12 mouse cellular contexts compared by ENCODE assay signal in the genomic region with DNA sequence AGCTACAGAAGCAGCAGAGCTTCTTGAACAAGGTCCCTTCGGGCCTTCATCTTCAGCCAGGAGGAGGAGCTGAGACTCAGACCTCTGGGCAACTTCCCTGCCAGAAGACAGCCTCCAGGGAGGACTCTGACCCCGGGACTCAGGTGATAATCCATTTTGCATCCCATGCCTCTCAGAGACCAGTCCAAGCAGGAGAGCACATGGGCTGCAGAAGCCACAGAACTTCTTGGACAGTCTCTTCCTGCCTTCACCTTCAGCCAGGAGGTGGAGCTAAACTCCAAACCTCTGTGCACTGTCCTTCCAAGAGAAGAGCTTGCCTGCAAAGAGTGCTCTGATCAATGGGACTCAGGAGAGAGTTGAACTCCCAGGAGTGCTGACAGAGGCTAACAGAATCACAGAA.
A peak's percentile ranks its signal among the peaks of the same experiment; 100 is the strongest.
DNase-seq lines count a peak whose midpoint lies in the region; ATAC-seq and TF ChIP-seq lines count a peak whose summit lies in the region.
"Had no signal": no experiment of that assay in that cellular context is flagged by ENCODE, and none has a peak within 500 bp of the region (broad histone marks: within the 10 kb centered on the region; RNA-seq: fewer than 3 reads in every experiment).

No protein-coding gene starts in this region.

- peak; percentile 67 for TF ChIP-seq CTCF in kidney, adult 2 months (conservative IDR thresholded peaks at IDR 0.05; ENCODE audit: insufficient read depth, insufficient read length, low read depth, low read length)
- peak; percentile 74 for TF ChIP-seq CTCF in stomach, postnatal 0 days (IDR thresholded peaks at IDR 0.05; ENCODE audit: low read depth)

- no peaks in the 10 kb centered on the region for H3K9me3 ChIP-seq in stomach, postnatal 0 days (ENCODE audit: control insufficient read depth, low read length)
- H3K9me3 ChIP-seq: embryonic facial prominence, embryonic 15.5 days; heart, embryonic 15.5 days; limb, embryonic 10.5 days; midbrain, embryonic 10.5 days had no signal

- no peaks in the 10 kb centered on the region; the same call in 1 of the 2 replicates for H3K4me1 ChIP-seq in kidney, adult 2 months (ENCODE audit: control insufficient read depth, insufficient read depth, low read length)
- no peaks in the 10 kb centered on the region for H3K4me1 ChIP-seq in stomach, postnatal 0 days (replicated peaks; ENCODE audit: control insufficient read depth, insufficient read depth)
- H3K4me1 ChIP-seq: embryonic facial prominence, embryonic 15.5 days; heart, embryonic 15.5 days; limb, embryonic 10.5 days had no signal

- TF ChIP-seq EP300 in stomach, postnatal 0 days (optimal IDR thresholded peaks at IDR 0.05): no peak

- ATAC-seq in stomach, postnatal 0 days (ENCODE audit: low FRiP score, low TSS enrichment): no peak

- H3K36me3 ChIP-seq in kidney, adult 2 months (ENCODE audit: control insufficient read depth, insufficient read depth, low read length): no peaks in the 10 kb centered on the region
- H3K36me3 ChIP-seq in stomach, postnatal 0 days (ENCODE audit: control insufficient read depth, insufficient read depth, low read length): no peaks in the 10 kb centered on the region
- H3K36me3 ChIP-seq: embryonic facial prominence, embryonic 15.5 days; heart, embryonic 15.5 days; limb, embryonic 10.5 days; midbrain, embryonic 10.5 days had no signal

- H3K4me3 ChIP-seq in kidney, adult 2 months (ENCODE audit: insufficient read depth, low read depth, low read length): no peak overlapping the region
- no peak overlapping the region for H3K4me3 ChIP-seq in stomach, postnatal 0 days (ENCODE audit: low read depth, low read length)
- H3K4me3 ChIP-seq: embryonic facial prominence, embryonic 15.5 days; heart, embryonic 15.5 days; limb, embryonic 10.5 days; midbrain, embryonic 10.5 days had no signal

- no peak overlapping the region for H3K9ac ChIP-seq in stomach, postnatal 0 days (ENCODE audit: low read length)
- H3K9ac ChIP-seq: embryonic facial prominence, embryonic 15.5 days; heart, embryonic 15.5 days had no signal

- 50% methylated on average over 2 of the region's 2 CpGs for WGBS in kidney, adult 2 months
- WGBS in stomach, postnatal 0 days: 79% methylated on average over 2 of the region's 2 CpGs

- TF ChIP-seq POLR2A in kidney, adult 2 months (IDR thresholded peaks at IDR 0.05; ENCODE audit: low read depth, low read length): no peak

- H3K27ac ChIP-seq in kidney, adult 2 months (ENCODE audit: insufficient read depth, low read depth, low read length): no peak overlapping the region
- H3K27ac ChIP-seq in stomach, postnatal 0 days (replicated peaks): no peak overlapping the region
- H3K27ac ChIP-seq: embryonic facial prominence, embryonic 15.5 days; heart, embryonic 15.5 days; limb, embryonic 10.5 days; midbrain, embryonic 10.5 days had no signal

- no peaks in the 10 kb centered on the region for H3K27me3 ChIP-seq in kidney, adult 2 months (replicated peaks; ENCODE audit: control insufficient read depth, insufficient read depth, low read length)
- H3K27me3 ChIP-seq in stomach, postnatal 0 days (ENCODE audit: control insufficient read depth, insufficient read depth, low read length): no peaks in the 10 kb centered on the region
- H3K27me3 ChIP-seq: embryonic facial prominence, embryonic 15.5 days; heart, embryonic 15.5 days had no signal

- peak; percentile 53 for DNase-seq in gastrocnemius, adult 18-20 months (ENCODE audit: low spot score)
- no peak for DNase-seq in gastrocnemius, postnatal 10 days
- DNase-seq in testis, postnatal 14 days (ENCODE audit: low spot score): peak; percentile 6
- DNase-seq in testis, postnatal 10 days (ENCODE audit: low spot score): no peak
- peak; percentile 93 for DNase-seq in kidney, adult 2 months
- peak; percentile 28 for DNase-seq in stomach, postnatal 0 days (ENCODE audit: low spot score)
- DNase-seq in cerebellum, adult 18-20 months: no peak
- no peak for DNase-seq in thymus, postnatal 4 days

- H3K4me2 ChIP-seq in stomach, postnatal 0 days (replicated peaks; ENCODE audit: low read depth): no peak overlapping the region
- H3K4me2 ChIP-seq: embryonic facial prominence, embryonic 15.5 days; heart, embryonic 15.5 days had no signal

Comparison
In these comparisons a context has a peak if more than half of its experiments do, and no peak if none do; other contexts are left out.
1. DNase-seq: peak in gastrocnemius, adult 18-20 months (single experiment), testis, postnatal 14 days (single experiment), kidney, adult 2 months (single experiment) and stomach, postnatal 0 days (single experiment); none in gastrocnemius, postnatal 10 days (single experiment), testis, postnatal 10 days (single experiment), cerebellum, adult 18-20 months (0 of 2) and thymus, postnatal 4 days (single experiment).